Mouse (Mus musculus) gastrocnemius, postnatal 25 days (tissue): Measurements from ENCODE around the gene Slc35e3. TPM values are rescaled to one million over a fixed set of nuclear protein-coding genes. Genes with fewer than 3 reads are reported as not detected.
A peak's percentile ranks its signal among the peaks of the same experiment; 100 is the strongest.
"Not testable (repeated sequence)": the region's sequence is repeated elsewhere in the genome, so short reads cannot be mapped to it uniquely, and the experiment has no call there.

Experiments used
- DNase-seq: peaks from one replicate; pipeline ENCODE4 v3.0.0; 2022
- total RNA-seq, 2 experiments: library from RNA; stranded (reverse); gene quantifications; 1 replicate in 1 of 2; 2 replicates in 1 of 2; pipeline ENCODE4 v1.2.3; 2021

The Slc35e3 gene
- total RNA-seq, 2 experiments from 2014 or later: 3.8 to 4.8 TPM

- no peak for DNase-seq
Measured at GRCm38 (mm10) chr10:117732962-117733592, 13.1 kb downstream of the Slc35e3 start.

- DNase-seq: no peak
Measured at GRCm38 (mm10) chr10:117732184-117732583, 14.0 kb downstream of the Slc35e3 start.

GRCm38 (mm10) chr10:117731244-117732101 lies 14.7 kb downstream of the Slc35e3 start:
- peak; percentile 21 for DNase-seq

- no peak for DNase-seq
Measured at GRCm38 (mm10) chr10:117730637-117731203, 15.4 kb downstream of the Slc35e3 start.

GRCm38 (mm10) chr10:117730140-117730539 lies 16.0 kb downstream of the Slc35e3 start:
- DNase-seq: no peak

- no peak for DNase-seq
Measured at GRCm38 (mm10) chr10:117729139-117729814, 16.9 kb downstream of the Slc35e3 start.

GRCm38 (mm10) chr10:117728574-117728973 lies 17.6 kb downstream of the Slc35e3 start:
- no peak for DNase-seq

GRCm38 (mm10) chr10:117727518-117728110 lies 18.6 kb downstream of the Slc35e3 start:
- no peak for DNase-seq

- DNase-seq: no peak
Measured at GRCm38 (mm10) chr10:117726888-117727385, 19.2 kb downstream of the Slc35e3 start.

GRCm38 (mm10) chr10:117726350-117726749 lies 19.8 kb downstream of the Slc35e3 start:
- DNase-seq: no peak

GRCm38 (mm10) chr10:117725671-117726070 lies 20.5 kb downstream of the Slc35e3 start:
- no peak for DNase-seq

GRCm38 (mm10) chr10:117724804-117725361 lies 21.3 kb downstream of the Slc35e3 start:
- no peak for DNase-seq

- DNase-seq: no peak
Measured at GRCm38 (mm10) chr10:117724136-117724718, 21.9 kb downstream of the Slc35e3 start.

- no peak for DNase-seq
Measured at GRCm38 (mm10) chr10:117718161-117719119, 27.7 kb downstream of the Slc35e3 start.

- peak; percentile 31 for DNase-seq
Measured at GRCm38 (mm10) chr10:117717583-117717982, 28.6 kb downstream of the Slc35e3 start.

GRCm38 (mm10) chr10:117716686-117717085 lies 29.5 kb downstream of the Slc35e3 start:
- DNase-seq: no peak

- not testable (repeated sequence) for DNase-seq
Measured at GRCm38 (mm10) chr10:117715654-117716053, 30.5 kb downstream of the Slc35e3 start.

GRCm38 (mm10) chr10:117714928-117715500 lies 31.2 kb downstream of the Slc35e3 start:
- no peak for DNase-seq

GRCm38 (mm10) chr10:117714048-117714545 lies 32.1 kb downstream of the Slc35e3 start:
- DNase-seq: no peak
